Mouse (Mus musculus) heart, embryonic 11.5 days (tissue): ENCODE data around the gene Usp42. TPM values are rescaled to one million over a fixed set of nuclear protein-coding genes. Genes with fewer than 3 reads are reported as not detected.
A peak's percentile ranks its signal among the peaks of the same experiment; 100 is the strongest.

ENCODE experiments used
- ATAC-seq: fragments of 200-750 bp; cut with Nextera tagmentation; replicated peaks from 2 replicates; pipeline ENCODE4 v1.8.0; 2017; ENCODE audit warnings: moderate library complexity; ENCODE audit not compliant: insufficient number of reproducible peaks, low FRiP score, low TSS enrichment
- H3K27ac ChIP-seq: fragments of 300-500 bp; sonication (generic); 2 replicates; pipeline ENCODE4 v1.5.1; 2014; ENCODE audit warnings: mild to moderate bottlenecking, low read depth, low read length
- H3K27me3 ChIP-seq: fragments of 300-500 bp; sonication (generic); 2 replicates; pipeline ENCODE4 v1.6.1; 2014; ENCODE audit warnings: mild to moderate bottlenecking, low read length, mixed read lengths; ENCODE audit not compliant: control insufficient read depth, insufficient read depth
- H3K36me3 ChIP-seq: fragments of 300-500 bp; sonication (generic); 2 replicates; pipeline ENCODE4 v1.6.1; 2014; ENCODE audit warnings: mild to moderate bottlenecking, low read length, moderate library complexity, mixed read lengths; ENCODE audit not compliant: control insufficient read depth, insufficient read depth
- H3K4me1 ChIP-seq: fragments of 300-500 bp; sonication (generic); 2 replicates; pipeline ENCODE4 v1.6.1; 2014; ENCODE audit warnings: low read length; ENCODE audit not compliant: control insufficient read depth, insufficient read depth
- H3K4me2 ChIP-seq: fragments of 300-500 bp; sonication (generic); 2 replicates; pipeline ENCODE4 v1.6.1; 2014; ENCODE audit warnings: mild to moderate bottlenecking, moderate library complexity
- H3K4me3 ChIP-seq: fragments of 300-500 bp; sonication (generic); 2 replicates; pipeline ENCODE4 v1.5.1; 2014; ENCODE audit warnings: low read depth, low read length
- H3K9ac ChIP-seq: fragments of 300-500 bp; sonication (generic); 2 replicates; pipeline ENCODE4 v1.6.1; 2014; ENCODE audit warnings: mild to moderate bottlenecking, low read depth, low read length, moderate library complexity
- H3K9me3 ChIP-seq: fragments of 300-500 bp; sonication (generic); replicated peaks from 2 replicates; pipeline ENCODE4 v1.6.1; 2016; ENCODE audit warnings: low read length; ENCODE audit not compliant: control insufficient read depth
- WGBS: fragments of 180-500 bp; shearing (Covaris S2); extraction: QIAGEN DNeasy Blood & Tissue Kit; methylation state at CpG from one replicate; pipeline ENCODE4 v1.1.7; 2014; ENCODE audit not compliant: insufficient replicate concordance; 5-methylcytosine and 5-hydroxymethylcytosine counted together
- polyA plus RNA-seq: library from polyadenylated mRNA; unstranded; fragments of >200 nt; fragmentation: Nextera tagmentation; extraction: Ambion mirVana; gene quantifications from 2 replicates; pipeline ENCODE4 v1.2.1, GENCODE M21; 2014

The Usp42 gene
- polyA plus RNA-seq, 1 experiment from 2014 or later = 14.3 TPM

- Histone ChIP-seq H3K36me3 (peaks cover 46% of the 10 kb centered on the region), H3K4me1 (no peaks in the 10 kb centered on the region), H3K4me2 (no peak overlapping the region), H3K27me3 (no peaks in the 10 kb centered on the region), H3K9me3 (no peaks in the 10 kb centered on the region), H3K27ac (no peak overlapping the region), H3K9ac (no peak overlapping the region), H3K4me3 (no peak overlapping the region)
- no peak for ATAC-seq
- 90% methylated on average over 7 of the region's 7 CpGs for WGBS
Measured at GRCm38 (mm10) chr5:143721962-143722361, 10.1 kb downstream of the Usp42 start.

DNA sequence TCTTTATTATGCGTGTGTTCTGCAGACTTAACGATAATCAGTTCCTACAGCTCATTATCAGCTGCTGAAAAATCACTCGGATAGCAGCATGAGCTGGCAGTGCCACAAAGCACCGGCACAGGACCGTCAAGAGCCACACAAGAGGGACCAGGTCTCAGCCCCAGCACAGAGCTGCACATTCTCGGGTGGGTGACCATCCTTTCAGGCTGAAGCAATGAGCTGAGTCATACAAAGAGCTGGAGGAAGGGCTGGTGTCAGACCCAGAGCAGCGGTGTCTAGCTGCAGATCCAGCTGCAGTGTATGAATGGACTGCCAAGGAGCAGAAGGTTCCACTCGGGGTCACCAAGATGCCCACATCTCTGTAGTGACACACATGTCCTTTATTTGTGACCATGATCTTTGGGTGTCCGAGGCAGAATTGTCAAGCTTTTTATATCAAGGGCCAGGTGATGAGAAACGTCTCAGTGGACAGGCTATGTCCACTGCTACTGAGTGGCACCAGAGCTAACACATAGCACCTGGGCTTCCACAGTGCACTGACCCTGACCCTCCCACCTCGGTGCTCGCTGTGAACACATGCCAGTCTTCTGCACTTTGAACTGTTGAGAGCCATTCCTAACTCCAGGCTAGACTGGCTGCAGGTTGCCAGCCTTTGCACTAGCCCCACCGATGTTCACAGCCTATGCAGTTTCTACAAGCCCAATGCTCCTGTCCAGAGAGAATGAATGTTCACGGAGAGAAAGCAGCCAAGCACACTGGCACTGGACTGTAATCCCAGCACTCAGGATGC is 19.9 kb downstream of the Usp42 start:
- Histone ChIP-seq H3K9ac (no peak overlapping the region), H3K27ac (no peak overlapping the region), H3K4me2 (no peak overlapping the region), H3K36me3 (peaks cover 53% of the 10 kb centered on the region), H3K9me3 (no peaks in the 10 kb centered on the region), H3K4me1 (no peaks in the 10 kb centered on the region), H3K4me3 (no peak overlapping the region), H3K27me3 (no peaks in the 10 kb centered on the region)
- no peak for ATAC-seq
- 85% methylated on average over 14 of the region's 14 CpGs for WGBS

GRCm38 (mm10) chr5:143711326-143711725 is 20.8 kb downstream of the Usp42 start:
- Histone ChIP-seq H3K27me3 (no peaks in the 10 kb centered on the region), H3K27ac (no peak overlapping the region), H3K9ac (no peak overlapping the region), H3K9me3 (no peaks in the 10 kb centered on the region), H3K4me1 (peaks cover 8% of the 10 kb centered on the region), H3K4me2 (no peak overlapping the region), H3K36me3 (peaks cover 45% of the 10 kb centered on the region), H3K4me3 (no peak overlapping the region)
- ATAC-seq = no peak
- 22% methylated on average over 7 of the region's 7 CpGs for WGBS

DNA sequence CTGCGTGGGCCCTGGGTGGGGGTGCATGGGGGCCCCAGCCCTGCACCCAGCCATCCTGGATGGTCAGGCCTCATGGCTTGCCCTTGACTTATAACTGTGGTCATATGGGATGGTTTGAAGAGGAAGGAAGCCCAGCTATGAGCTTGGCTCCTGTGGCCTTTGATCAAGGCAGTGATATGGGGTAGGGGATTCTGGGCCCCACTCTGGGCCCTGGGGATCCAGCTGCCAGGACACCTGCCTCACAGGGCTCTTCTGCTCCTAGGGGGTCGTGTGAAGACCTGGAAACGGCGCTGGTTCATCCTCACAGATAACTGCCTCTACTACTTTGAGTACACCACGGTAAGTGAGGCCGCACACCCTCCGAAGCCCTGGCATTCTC is 25.3 kb downstream of the Usp42 start:
- Histone ChIP-seq H3K36me3 (peaks cover 13% of the 10 kb centered on the region; the same call in 1 of the 2 replicates), H3K4me3 (no peak overlapping the region), H3K9ac (0 out of 2 replicates have a peak overlapping the region, but pooled peaks have one; percentile 16), H3K9me3 (no peaks in the 10 kb centered on the region), H3K4me2 (no peak overlapping the region), H3K4me1 (peaks cover 24% of the 10 kb centered on the region), H3K27me3 (no peaks in the 10 kb centered on the region), H3K27ac (peak overlapping the region; percentile 54; the same call in 1 of the 2 replicates)
- 83% methylated on average over 7 of the region's 7 CpGs for WGBS
- ATAC-seq = no peak

GRCm38 (mm10) chr5:143706030-143706821 is 25.9 kb downstream of the Usp42 start:
- ATAC-seq = peak; percentile 43; the same call in 1 of the 2 replicates
- H3K9me3 ChIP-seq = no peaks in the 10 kb centered on the region
- WGBS = 46% methylated on average over 9 of the region's 9 CpGs
- H3K27ac ChIP-seq = peak overlapping the region; percentile 54
- no peak overlapping the region for H3K4me2 ChIP-seq
- H3K9ac ChIP-seq = no peak overlapping the region
- peaks cover 24% of the 10 kb centered on the region for H3K4me1 ChIP-seq
- H3K36me3 ChIP-seq = peaks cover 15% of the 10 kb centered on the region; the same call in 1 of the 2 replicates
- H3K27me3 ChIP-seq = no peaks in the 10 kb centered on the region
- no peak overlapping the region for H3K4me3 ChIP-seq

- Histone ChIP-seq H3K4me3 (no peak overlapping the region), H3K36me3 (peaks cover 15% of the 10 kb centered on the region; the same call in 1 of the 2 replicates), H3K27ac (peak overlapping the region; percentile 54), H3K27me3 (no peaks in the 10 kb centered on the region), H3K9me3 (no peaks in the 10 kb centered on the region), H3K4me2 (no peak overlapping the region), H3K4me1 (peaks cover 24% of the 10 kb centered on the region), H3K9ac (no peak overlapping the region)
- ATAC-seq = no peak
- 25% methylated on average over 1 of the region's 1 CpGs for WGBS
Measured at GRCm38 (mm10) chr5:143705659-143705982, 26.5 kb downstream of the Usp42 start.

GRCm38 (mm10) chr5:143704875-143705658 is 27.0 kb downstream of the Usp42 start:
- peak overlapping the region; percentile 54 for H3K27ac ChIP-seq
- 76% methylated on average over 13 of the region's 13 CpGs for WGBS
- no peak overlapping the region for H3K9ac ChIP-seq

DNA sequence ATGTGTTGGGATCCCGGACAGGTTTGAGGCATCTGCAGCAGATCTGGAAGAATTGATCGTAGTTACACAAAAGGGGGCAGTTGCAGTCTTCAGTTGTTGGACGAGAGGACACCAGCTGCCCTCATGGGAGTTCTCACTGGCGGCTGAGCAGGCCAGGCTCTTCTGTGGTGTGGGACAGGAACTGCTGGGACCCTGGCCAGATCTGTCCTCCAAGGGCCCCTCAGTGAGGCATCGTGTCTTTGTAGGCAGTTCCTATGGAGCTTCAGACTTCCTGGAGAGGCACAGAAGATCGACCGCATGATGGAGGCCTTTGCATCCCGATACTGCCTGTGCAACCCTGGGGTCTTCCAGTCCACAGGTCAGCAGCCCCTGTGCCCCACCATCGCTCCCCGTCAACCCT is 31.0 kb downstream of the Usp42 start:
- no peaks in the 10 kb centered on the region for H3K9me3 ChIP-seq
- H3K27me3 ChIP-seq = no peaks in the 10 kb centered on the region
- H3K4me2 ChIP-seq = no peak overlapping the region
- 87% methylated on average over 10 of the region's 10 CpGs for WGBS
- H3K36me3 ChIP-seq = peaks cover 13% of the 10 kb centered on the region; the same call in 1 of the 2 replicates
- H3K4me3 ChIP-seq = no peak overlapping the region
- H3K4me1 ChIP-seq = peaks cover 14% of the 10 kb centered on the region
- H3K27ac ChIP-seq = no peak overlapping the region
- no peak overlapping the region for H3K9ac ChIP-seq
- ATAC-seq = no peak

More at GRCm38 (mm10) chr5:143704875-143705658, 27.0 kb downstream of the Usp42 start:
- peaks cover 24% of the 10 kb centered on the region for H3K4me1 ChIP-seq
- no peak for ATAC-seq
- peaks cover 15% of the 10 kb centered on the region; the same call in 1 of the 2 replicates for H3K36me3 ChIP-seq
- no peaks in the 10 kb centered on the region for H3K9me3 ChIP-seq
- no peaks in the 10 kb centered on the region for H3K27me3 ChIP-seq
- no peak overlapping the region for H3K4me2 ChIP-seq
- no peak overlapping the region for H3K4me3 ChIP-seq
